Mouse (Mus musculus) embryonic facial prominence, embryonic 13.5 days (tissue): ENCODE results near the gene Nexn. TPM values are rescaled to one million over a fixed set of nuclear protein-coding genes. Genes with fewer than 3 reads are reported as not detected.
A peak's percentile ranks its signal among the peaks of the same experiment; 100 is the strongest.
"Not testable (repeated sequence)": the region's sequence is repeated elsewhere in the genome, so short reads cannot be mapped to it uniquely, and the experiment has no call there.

Source experiments
- ATAC-seq: fragments of 200-750 bp; cut with Nextera tagmentation; 2 replicates; pipeline ENCODE4 v1.8.0; 2017; ENCODE audit warnings: low read depth; ENCODE audit not compliant: insufficient number of reproducible peaks, insufficient read depth, low FRiP score, low TSS enrichment
- H3K27ac ChIP-seq: fragments of 300-500 bp; sonication (generic); 2 replicates; pipeline ENCODE4 v1.5.1; 2015; ENCODE audit warnings: moderate library complexity, mild to moderate bottlenecking, inconsistent platforms
- H3K27me3 ChIP-seq: fragments of 300-500 bp; sonication (generic); 2 replicates; pipeline ENCODE4 v1.6.1; 2015; ENCODE audit warnings: mild to moderate bottlenecking, inconsistent platforms
- H3K36me3 ChIP-seq: fragments of 300-500 bp; sonication (generic); 2 replicates; pipeline ENCODE4 v1.6.1; 2015; ENCODE audit warnings: mild to moderate bottlenecking, inconsistent platforms
- H3K4me1 ChIP-seq: fragments of 300-500 bp; sonication (generic); 2 replicates; pipeline ENCODE4 v1.6.1; 2015; ENCODE audit warnings: inconsistent platforms
- H3K4me2 ChIP-seq: fragments of 300-500 bp; sonication (generic); 2 replicates; pipeline ENCODE4 v1.6.1; 2015; ENCODE audit warnings: moderate library complexity, mild to moderate bottlenecking, inconsistent platforms
- H3K4me3 ChIP-seq: fragments of 300-500 bp; sonication (generic); 2 replicates; pipeline ENCODE4 v1.5.1; 2015; ENCODE audit warnings: mild to moderate bottlenecking, inconsistent platforms
- H3K9ac ChIP-seq: fragments of 300-500 bp; sonication (generic); 2 replicates; pipeline ENCODE4 v1.6.1; 2015; ENCODE audit warnings: mild to moderate bottlenecking, inconsistent platforms
- H3K9me3 ChIP-seq: fragments of 300-500 bp; sonication (generic); 2 replicates; pipeline ENCODE4 v1.6.1; 2016; ENCODE audit warnings: inconsistent platforms
- WGBS: fragments of 180-500 bp; shearing (Covaris S2); methylation state at CpG from one replicate; pipeline ENCODE4 v1.1.7; 2015; ENCODE audit warnings: mixed read lengths; 5-methylcytosine and 5-hydroxymethylcytosine counted together
- polyA plus RNA-seq: library from polyadenylated mRNA; unstranded; fragments of >200 nt; fragmentation: Nextera tagmentation; extraction: Ambion mirVana; gene quantifications from 2 replicates; pipeline ENCODE4 v1.2.1, GENCODE M21; 2015

Gene Nexn
- polyA plus RNA-seq, 1 experiment from 2014 or later: 9.6 TPM

DNA sequence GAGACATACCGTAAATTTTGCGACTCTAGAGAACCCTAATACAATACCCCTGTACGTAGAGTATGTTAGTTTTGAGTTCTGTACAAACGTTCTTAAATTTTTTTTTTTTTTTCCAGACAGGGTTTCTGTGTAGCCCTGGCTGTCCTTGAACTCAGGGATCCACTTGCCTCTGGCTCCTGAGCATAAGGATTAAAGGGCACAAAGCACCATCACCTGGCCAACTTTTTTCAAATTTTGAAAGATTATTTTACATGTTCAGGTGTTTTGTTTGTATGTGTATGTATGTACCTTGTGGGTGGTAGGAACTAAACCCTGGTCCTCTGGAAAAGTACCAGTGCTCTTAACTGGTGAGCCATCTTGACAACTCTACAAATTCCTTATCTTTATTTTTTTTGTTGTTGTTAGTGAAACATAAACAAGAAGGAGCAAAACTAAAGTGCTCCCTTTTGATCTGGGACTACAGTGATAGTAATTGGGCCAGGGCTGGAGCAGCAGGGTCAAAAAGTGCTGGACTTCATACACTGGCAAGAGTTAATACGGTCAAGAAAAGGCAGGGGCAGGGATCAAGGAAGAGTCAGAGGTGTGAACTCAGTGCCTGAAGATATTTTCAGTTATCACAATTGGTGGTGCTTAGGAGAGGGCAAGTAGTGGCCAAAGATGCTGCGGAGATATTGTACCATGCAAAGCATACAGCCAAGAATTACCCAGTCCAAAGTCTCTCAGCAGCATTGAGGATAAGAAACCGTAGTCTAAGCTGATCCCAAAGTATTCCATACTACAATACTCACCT is 57.9 kb downstream of the Nexn start:
- H3K9ac ChIP-seq: no peak overlapping the region
- no peak overlapping the region for H3K27ac ChIP-seq
- peaks cover 24% of the 10 kb centered on the region for H3K4me1 ChIP-seq
- H3K4me2 ChIP-seq: peak overlapping the region; percentile 75
- ATAC-seq: no peak
- no peaks in the 10 kb centered on the region for H3K36me3 ChIP-seq
- peak overlapping the region; percentile 7; the same call in 1 of the 2 replicates for H3K4me3 ChIP-seq
- WGBS: 90% methylated on average over 7 of the region's 7 CpGs
- no peaks in the 10 kb centered on the region for H3K9me3 ChIP-seq
- no peaks in the 10 kb centered on the region for H3K27me3 ChIP-seq

DNA sequence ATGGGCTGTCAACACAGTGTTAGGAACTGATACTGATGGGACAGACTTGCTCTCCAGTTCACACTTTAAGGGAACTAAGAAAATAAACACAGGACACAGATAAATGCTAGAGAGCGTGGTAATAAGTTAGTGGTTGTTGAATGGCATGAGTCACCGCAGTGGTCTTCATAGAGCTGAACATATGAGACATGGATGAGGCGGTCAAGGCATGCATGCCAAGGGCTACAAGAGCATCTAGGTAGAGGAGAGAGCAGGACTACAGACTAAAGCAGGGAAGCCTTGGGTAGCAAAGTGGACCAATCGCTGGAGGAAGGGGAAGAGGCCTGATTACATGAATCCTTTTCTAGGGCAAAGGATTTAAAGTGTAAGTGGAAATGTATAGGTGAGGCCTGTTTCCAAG is 59.0 kb downstream of the Nexn start:
- Histone ChIP-seq H3K36me3 (no peaks in the 10 kb centered on the region), H3K4me3 (no peak overlapping the region), H3K9me3 (no peaks in the 10 kb centered on the region), H3K9ac (no peak overlapping the region), H3K27ac (no peak overlapping the region), H3K27me3 (no peaks in the 10 kb centered on the region), H3K4me2 (no peak overlapping the region), H3K4me1 (peaks cover 13% of the 10 kb centered on the region)
- WGBS: 96% methylated on average over 4 of the region's 4 CpGs
- ATAC-seq: no peak

DNA sequence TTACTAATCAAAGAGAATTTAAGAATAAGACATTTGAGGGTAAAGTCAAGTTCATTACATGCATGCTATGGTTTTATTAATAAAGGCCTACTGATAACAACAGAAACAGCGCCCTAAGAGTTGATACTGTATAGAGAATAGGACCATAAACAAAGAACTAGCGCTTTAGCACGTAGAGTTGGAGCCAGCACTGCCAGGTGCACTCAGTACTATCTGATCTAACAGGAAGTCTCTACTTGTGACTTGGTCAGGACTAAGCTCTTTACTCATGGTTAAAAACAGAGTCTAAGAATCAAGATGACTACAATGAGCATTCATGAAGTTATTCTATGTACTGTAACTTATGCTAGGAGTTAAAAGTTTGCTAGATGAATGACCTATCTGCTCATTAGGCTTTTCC is 61.6 kb downstream of the Nexn start:
- WGBS: 80% methylated on average over 3 of the region's 3 CpGs
- Histone ChIP-seq H3K9ac (no peak overlapping the region), H3K27ac (no peak overlapping the region), H3K9me3 (no peaks in the 10 kb centered on the region), H3K4me1 (peaks cover 7% of the 10 kb centered on the region; the same call in 1 of the 2 replicates), H3K36me3 (no peaks in the 10 kb centered on the region), H3K4me3 (no peak overlapping the region), H3K27me3 (no peaks in the 10 kb centered on the region), H3K4me2 (no peak overlapping the region)
- no peak for ATAC-seq

DNA sequence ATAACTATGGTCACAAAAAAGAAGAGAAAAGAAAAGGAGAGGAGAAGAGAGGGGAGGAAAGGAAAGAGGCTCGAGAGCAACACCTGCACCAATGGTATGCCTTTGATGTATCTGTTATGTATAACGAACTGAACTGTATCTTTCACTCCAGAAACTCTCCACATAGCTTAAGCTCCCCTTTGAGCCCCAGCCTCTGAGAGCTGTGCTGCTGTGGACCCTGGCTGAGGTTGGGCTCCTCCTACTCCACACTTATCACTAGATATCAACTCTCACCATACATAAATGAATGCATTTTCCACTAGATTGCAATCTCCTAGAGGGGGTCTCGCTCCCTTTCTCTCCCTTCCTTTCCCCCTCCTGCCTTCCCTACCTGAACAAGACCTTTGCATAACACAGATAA is 62.2 kb downstream of the Nexn start:
- WGBS: 52% methylated on average over 3 of the region's 3 CpGs

DNA sequence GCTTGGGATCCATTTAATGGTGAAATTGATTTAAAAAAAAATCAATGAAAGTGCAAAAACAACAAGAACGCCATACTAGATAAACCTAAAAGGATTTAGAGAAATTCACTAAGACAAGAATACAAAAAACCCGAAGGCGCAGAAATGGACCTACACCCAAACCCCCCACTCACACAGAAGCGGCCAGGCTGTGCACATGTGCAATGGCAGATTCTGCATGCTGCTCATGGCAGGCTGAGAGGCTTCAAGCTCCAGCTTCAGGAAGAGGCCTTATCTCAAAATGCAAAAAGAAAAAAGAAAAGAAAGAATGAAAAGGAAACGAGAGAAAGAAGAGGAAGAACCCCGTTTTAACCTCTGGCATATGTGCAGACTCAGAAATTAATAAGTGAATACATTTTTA is 62.7 kb downstream of the Nexn start:
- no peak overlapping the region for H3K9ac ChIP-seq
- H3K4me3 ChIP-seq: no peak overlapping the region
- H3K4me2 ChIP-seq: no peak overlapping the region
- ATAC-seq: no peak
- WGBS: 85% methylated on average over 6 of the region's 6 CpGs
- no peaks in the 10 kb centered on the region for H3K36me3 ChIP-seq
- H3K9me3 ChIP-seq: no peaks in the 10 kb centered on the region
- H3K27ac ChIP-seq: no peak overlapping the region
- H3K4me1 ChIP-seq: peaks cover under 1% of the 10 kb centered on the region; the same call in 1 of the 2 replicates
- no peaks in the 10 kb centered on the region for H3K27me3 ChIP-seq

More for the DNA sequence above, 62.2 kb downstream of the Nexn start:
- H3K27ac ChIP-seq: no peak overlapping the region
- no peak overlapping the region for H3K9ac ChIP-seq
- H3K36me3 ChIP-seq: no peaks in the 10 kb centered on the region
- no peak for ATAC-seq
- H3K4me2 ChIP-seq: no peak overlapping the region
- H3K4me1 ChIP-seq: peaks cover 4% of the 10 kb centered on the region; the same call in 1 of the 2 replicates
- no peaks in the 10 kb centered on the region for H3K27me3 ChIP-seq
- no peaks in the 10 kb centered on the region for H3K9me3 ChIP-seq
- H3K4me3 ChIP-seq: no peak overlapping the region

DNA sequence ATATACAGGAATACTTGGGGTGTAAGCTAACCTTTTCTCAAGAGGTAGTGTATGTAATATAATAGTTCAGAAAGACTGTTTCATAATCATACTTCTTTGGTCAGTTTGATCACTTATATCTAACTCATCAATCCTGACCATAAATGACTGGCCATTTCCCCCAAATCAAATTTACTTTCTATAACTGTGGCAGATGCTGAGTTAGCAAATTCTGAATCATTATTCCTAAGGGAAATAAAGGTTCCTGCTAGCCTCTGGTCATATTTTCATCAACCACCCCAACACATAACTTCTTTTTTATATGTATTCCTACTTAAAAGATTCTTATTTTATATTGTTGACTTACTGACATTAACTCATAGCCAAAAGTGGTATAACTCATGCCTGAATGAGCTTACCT is 63.2 kb downstream of the Nexn start:
- H3K9me3 ChIP-seq: no peaks in the 10 kb centered on the region
- ATAC-seq: no peak

DNA sequence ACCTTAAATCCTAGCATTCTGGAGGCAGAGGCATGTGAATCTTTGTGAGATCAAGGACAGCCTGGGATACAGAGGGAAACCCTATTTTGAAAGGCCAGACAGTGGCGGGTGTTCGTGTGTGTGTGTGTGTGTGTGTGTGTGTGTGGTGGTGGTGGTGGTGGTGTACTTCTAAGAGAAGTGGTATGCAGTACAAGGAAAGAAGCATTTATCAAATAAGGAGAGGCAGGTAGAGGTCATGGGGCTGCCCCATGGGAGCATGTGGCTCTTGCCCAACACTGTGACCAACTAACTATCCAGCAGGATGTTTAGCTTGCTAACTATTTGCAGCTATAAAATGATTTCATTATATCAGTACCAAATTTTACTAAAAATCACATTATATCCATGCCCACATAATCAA is 64.5 kb downstream of the Nexn start:
- H3K4me1 ChIP-seq: no peaks in the 10 kb centered on the region
- H3K9ac ChIP-seq: no peak overlapping the region
- H3K4me2 ChIP-seq: no peak overlapping the region
- no peak for ATAC-seq
- no peaks in the 10 kb centered on the region for H3K9me3 ChIP-seq
- no peaks in the 10 kb centered on the region for H3K36me3 ChIP-seq
- 72% methylated on average over 2 of the region's 2 CpGs for WGBS
- no peak overlapping the region for H3K27ac ChIP-seq
- H3K27me3 ChIP-seq: no peaks in the 10 kb centered on the region
- no peak overlapping the region for H3K4me3 ChIP-seq

More for the DNA sequence above, 63.2 kb downstream of the Nexn start:
- no peak overlapping the region for H3K27ac ChIP-seq
- no peaks in the 10 kb centered on the region for H3K4me1 ChIP-seq
- no peak overlapping the region for H3K4me3 ChIP-seq
- H3K9ac ChIP-seq: no peak overlapping the region
- no peaks in the 10 kb centered on the region for H3K27me3 ChIP-seq
- no peak overlapping the region for H3K4me2 ChIP-seq
- H3K36me3 ChIP-seq: no peaks in the 10 kb centered on the region

DNA sequence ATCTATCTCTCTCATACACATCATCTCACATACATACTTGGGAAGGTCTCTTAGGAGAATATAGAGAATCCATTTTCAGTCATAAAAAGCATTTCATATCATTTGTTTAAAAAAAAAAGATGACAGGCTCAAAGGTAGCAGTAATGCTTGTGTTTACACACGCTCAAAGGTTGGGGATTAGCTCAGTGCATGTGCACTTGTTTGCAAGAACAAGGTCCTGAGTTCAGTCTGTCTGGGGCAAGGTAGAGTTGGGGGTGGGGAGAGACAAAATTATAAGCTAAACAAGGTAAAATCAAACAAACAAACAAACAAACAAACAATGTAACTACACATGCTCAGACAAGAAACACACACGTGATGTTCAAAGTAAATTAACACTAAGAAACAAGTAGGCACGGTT is 65.0 kb downstream of the Nexn start:
- 86% methylated on average over 3 of the region's 3 CpGs for WGBS
- ATAC-seq: no peak
- no peak overlapping the region for H3K4me3 ChIP-seq

DNA sequence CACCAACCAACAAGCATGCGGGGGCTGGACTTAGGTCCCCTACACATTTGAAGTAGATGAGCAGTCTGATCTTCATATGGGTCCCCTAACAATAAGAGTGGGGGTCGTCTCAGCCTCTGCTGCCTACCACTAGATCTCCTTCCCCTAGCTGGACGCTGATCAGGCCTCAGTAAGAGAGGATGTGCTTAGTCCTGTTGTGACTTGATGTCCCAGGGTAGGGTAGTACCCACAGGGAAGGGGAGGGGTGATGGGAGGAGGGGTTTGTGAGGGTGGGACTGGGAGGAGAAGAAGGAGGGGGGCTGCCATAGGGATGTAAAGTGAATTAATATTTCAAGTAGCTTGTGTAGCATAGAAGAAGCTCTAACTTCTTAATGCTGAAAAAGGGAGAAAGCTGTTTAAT is 67.0 kb downstream of the Nexn start:
- no peak overlapping the region for H3K27ac ChIP-seq
- H3K4me1 ChIP-seq: no peaks in the 10 kb centered on the region
- 50% methylated on average over 3 of the region's 3 CpGs for WGBS
- no peaks in the 10 kb centered on the region for H3K27me3 ChIP-seq
- H3K9me3 ChIP-seq: no peaks in the 10 kb centered on the region
- H3K36me3 ChIP-seq: no peaks in the 10 kb centered on the region
- H3K4me3 ChIP-seq: no peak overlapping the region
- no peak overlapping the region for H3K4me2 ChIP-seq
- H3K9ac ChIP-seq: no peak overlapping the region
- no peak for ATAC-seq

More for the DNA sequence above, 65.0 kb downstream of the Nexn start:
- H3K27me3 ChIP-seq: no peaks in the 10 kb centered on the region
- no peaks in the 10 kb centered on the region for H3K4me1 ChIP-seq
- no peaks in the 10 kb centered on the region for H3K9me3 ChIP-seq
- H3K9ac ChIP-seq: no peak overlapping the region
- no peak overlapping the region for H3K4me2 ChIP-seq
- no peak overlapping the region for H3K27ac ChIP-seq
- H3K36me3 ChIP-seq: no peaks in the 10 kb centered on the region

DNA sequence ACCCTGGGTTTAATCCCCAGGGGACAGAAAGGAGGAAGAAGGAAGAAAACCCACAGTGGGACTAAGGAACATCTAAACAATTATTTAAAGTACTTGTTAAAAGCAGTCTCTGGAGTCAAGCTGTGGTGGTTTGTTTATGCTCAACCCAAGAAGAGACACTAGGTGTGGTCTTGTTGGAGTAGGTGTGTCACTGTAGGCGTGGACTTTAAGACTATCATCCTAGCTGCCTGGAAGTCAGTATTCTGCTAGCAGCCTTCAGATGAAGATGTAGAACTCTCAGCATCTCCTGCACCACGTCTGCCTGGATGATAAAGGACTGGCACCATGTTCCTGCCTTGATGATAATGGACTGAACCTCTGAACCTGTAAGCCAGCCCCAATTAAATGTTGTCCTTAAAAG is 68.9 kb downstream of the Nexn start:
- not testable (repeated sequence) for H3K4me3 ChIP-seq, H3K4me1 ChIP-seq, H3K27ac ChIP-seq, H3K4me2 ChIP-seq, H3K27me3 ChIP-seq, ATAC-seq, H3K9me3 ChIP-seq, H3K36me3 ChIP-seq, H3K9ac ChIP-seq
- WGBS: 42% methylated on average over 2 of the region's 2 CpGs

DNA sequence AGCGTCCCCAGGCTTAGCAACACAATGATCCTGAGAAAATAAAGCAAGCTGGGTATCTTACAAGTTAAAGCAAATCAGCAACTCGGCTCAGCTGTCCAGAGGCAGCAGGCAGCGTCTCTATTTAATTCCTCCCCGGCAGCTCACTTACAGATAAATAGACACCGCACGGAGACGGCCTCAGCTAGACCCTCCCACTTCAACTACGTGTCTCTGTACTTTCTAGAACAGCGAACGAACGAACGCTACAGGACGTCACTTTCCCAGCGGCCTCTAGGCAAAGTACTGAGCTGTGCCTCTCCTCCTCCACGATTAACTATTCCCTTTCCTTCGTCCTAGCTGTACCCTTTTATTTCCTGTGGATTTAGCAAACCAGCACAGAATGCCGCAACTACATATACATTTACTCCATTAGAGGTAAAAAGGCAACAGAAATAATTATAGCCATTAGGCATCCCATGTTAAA is 72.5 kb downstream of the Nexn start:
- peak overlapping the region; percentile 62 for H3K4me2 ChIP-seq
- under 1% methylated on average over 17 of the region's 17 CpGs for WGBS

DNA sequence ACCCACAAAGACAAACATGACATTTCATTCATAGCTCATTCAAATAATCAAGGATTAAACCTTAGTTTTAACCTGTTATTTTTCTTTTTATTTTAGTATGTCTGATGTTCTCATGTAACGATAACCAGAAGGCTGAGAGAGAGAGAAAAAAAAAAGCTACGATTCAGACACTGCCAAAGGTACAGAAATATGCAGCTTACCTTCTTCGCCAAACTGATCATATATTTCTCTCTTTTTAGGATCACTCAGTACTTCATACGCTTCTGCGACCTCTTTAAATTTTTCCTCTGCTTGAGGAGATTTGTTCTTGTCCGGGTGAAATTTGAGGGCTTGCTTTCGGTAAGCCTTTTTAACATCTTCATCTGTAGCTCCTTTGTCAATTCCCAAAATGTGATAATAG is 73.0 kb downstream of the Nexn start:
- ATAC-seq: no peak
- Histone ChIP-seq H3K27me3 (no peaks in the 10 kb centered on the region), H3K4me2 (peak overlapping the region; percentile 62), H3K9ac (peak overlapping the region; percentile 76), H3K27ac (peak overlapping the region; percentile 89), H3K4me3 (peak overlapping the region; percentile 57), H3K36me3 (no peaks in the 10 kb centered on the region), H3K4me1 (peaks cover 7% of the 10 kb centered on the region), H3K9me3 (no peaks in the 10 kb centered on the region)
- WGBS: 3% methylated on average over 7 of the region's 7 CpGs

More for the DNA sequence above, 72.5 kb downstream of the Nexn start:
- H3K4me3 ChIP-seq: peak overlapping the region; percentile 57
- no peaks in the 10 kb centered on the region for H3K9me3 ChIP-seq
- H3K27ac ChIP-seq: peak overlapping the region; percentile 89
- peak overlapping the region; percentile 76 for H3K9ac ChIP-seq
- H3K36me3 ChIP-seq: no peaks in the 10 kb centered on the region
- peak; percentile 97 for ATAC-seq
- peaks cover 7% of the 10 kb centered on the region for H3K4me1 ChIP-seq
- no peaks in the 10 kb centered on the region for H3K27me3 ChIP-seq
